Mouse (Mus musculus) olfactory bulb, adult 2 months (tissue): ENCODE data around the gene Caskin1. TPM values are rescaled to one million over a fixed set of nuclear protein-coding genes. Genes with fewer than 3 reads are reported as not detected.

Experiments
- H3K27ac ChIP-seq: fragments of 200-500 bp; 2 replicates; pipeline ENCODE4 v1.5.1; 2012; ENCODE audit warnings: low read depth, low read length; ENCODE audit not compliant: insufficient read depth
- H3K4me1 ChIP-seq: fragments of 200-500 bp; 2 replicates; pipeline ENCODE4 v1.6.1; 2012; ENCODE audit warnings: low read length; ENCODE audit not compliant: control insufficient read depth, insufficient read depth
- H3K4me3 ChIP-seq: fragments of 200-500 bp; 2 replicates; pipeline ENCODE4 v1.5.1; 2012; ENCODE audit warnings: mild to moderate bottlenecking, low read depth, low read length, moderate library complexity; ENCODE audit not compliant: insufficient read depth
- CTCF ChIP-seq: fragments of 200-500 bp; IDR thresholded peaks from 2 replicates; pipeline ENCODE4 v1.5.1; 2012; ENCODE audit warnings: low read depth, mild to moderate bottlenecking, low read length, moderate library complexity; ENCODE audit not compliant: insufficient read depth
- POLR2A ChIP-seq: fragments of 200-500 bp; IDR thresholded peaks from 2 replicates; pipeline ENCODE4 v1.6.1; 2012; ENCODE audit warnings: mild to moderate bottlenecking, low read depth, low read length, moderate library complexity; ENCODE audit not compliant: insufficient read depth
- WGBS: fragments of 180-500 bp; shearing (Covaris S2); methylation state at CpG from one replicate; pipeline ENCODE4 v1.1.7; 2018; 5-methylcytosine and 5-hydroxymethylcytosine counted together
- polyA plus RNA-seq: library from polyadenylated mRNA; stranded (reverse); fragments of >200 nt; gene quantifications from 2 replicates; pipeline ENCODE4 v1.2.4, GENCODE M21; 2012; ENCODE audit warnings: low replicate concordance; ENCODE audit not compliant: missing spikeins, insufficient read depth, insufficient read length

Gene Caskin1
- polyA plus RNA-seq, 1 experiment, result not detected

- peak overlapping the region; percentile 46 for H3K27ac ChIP-seq
Measured at GRCm38 (mm10) chr17:24485090-24485860, 3.1 kb upstream of the Caskin1 start.

DNA sequence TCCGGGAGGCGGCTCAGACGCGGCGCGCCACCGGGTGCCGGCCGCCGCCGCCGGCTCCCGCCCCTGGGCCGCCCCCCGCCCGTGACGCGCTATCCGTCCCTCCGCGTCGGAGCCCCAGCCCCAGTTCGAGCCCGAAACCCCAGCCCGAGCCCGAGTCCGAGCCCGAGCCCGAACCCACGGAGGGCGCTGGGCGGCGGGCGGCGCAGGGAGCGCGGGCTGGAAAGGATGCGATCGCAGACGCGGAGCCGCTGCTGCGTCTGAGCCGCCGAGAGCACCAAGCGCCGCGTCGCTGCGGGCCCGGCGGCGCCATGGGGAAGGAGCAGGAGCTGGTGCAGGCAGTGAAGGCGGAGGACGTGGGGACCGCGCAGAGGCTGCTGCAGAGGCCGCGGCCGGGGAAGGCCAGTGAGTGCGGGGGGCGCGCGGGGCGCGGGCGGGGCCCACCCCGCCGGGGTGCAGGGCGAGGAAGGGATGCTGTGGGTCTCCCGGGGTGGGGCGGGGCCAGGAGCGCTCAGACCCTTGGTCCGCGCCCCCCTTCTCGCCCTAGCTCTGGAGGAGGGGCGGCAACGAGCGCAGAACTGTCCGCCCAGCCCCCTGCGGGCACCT is 362 bp downstream of the Caskin1 start:
- peak overlapping the region; percentile 87 for H3K4me3 ChIP-seq
- H3K4me1 ChIP-seq, result peaks cover 26% of the 10 kb centered on the region
- TF ChIP-seq POLR2A (peak; percentile 37; the same call in 1 of the 2 replicates), CTCF (no peak)
- H3K27ac ChIP-seq, result peak overlapping the region; percentile 94
- under 1% methylated on average over 72 of the region's 81 CpGs for WGBS

More at GRCm38 (mm10) chr17:24485090-24485860, 3.1 kb upstream of the Caskin1 start:
- 39% methylated on average over 11 of the region's 11 CpGs for WGBS
- Histone ChIP-seq H3K4me1 (peaks cover 20% of the 10 kb centered on the region), H3K4me3 (no peak overlapping the region)
- TF ChIP-seq POLR2A (no peak), CTCF (no peak)

DNA sequence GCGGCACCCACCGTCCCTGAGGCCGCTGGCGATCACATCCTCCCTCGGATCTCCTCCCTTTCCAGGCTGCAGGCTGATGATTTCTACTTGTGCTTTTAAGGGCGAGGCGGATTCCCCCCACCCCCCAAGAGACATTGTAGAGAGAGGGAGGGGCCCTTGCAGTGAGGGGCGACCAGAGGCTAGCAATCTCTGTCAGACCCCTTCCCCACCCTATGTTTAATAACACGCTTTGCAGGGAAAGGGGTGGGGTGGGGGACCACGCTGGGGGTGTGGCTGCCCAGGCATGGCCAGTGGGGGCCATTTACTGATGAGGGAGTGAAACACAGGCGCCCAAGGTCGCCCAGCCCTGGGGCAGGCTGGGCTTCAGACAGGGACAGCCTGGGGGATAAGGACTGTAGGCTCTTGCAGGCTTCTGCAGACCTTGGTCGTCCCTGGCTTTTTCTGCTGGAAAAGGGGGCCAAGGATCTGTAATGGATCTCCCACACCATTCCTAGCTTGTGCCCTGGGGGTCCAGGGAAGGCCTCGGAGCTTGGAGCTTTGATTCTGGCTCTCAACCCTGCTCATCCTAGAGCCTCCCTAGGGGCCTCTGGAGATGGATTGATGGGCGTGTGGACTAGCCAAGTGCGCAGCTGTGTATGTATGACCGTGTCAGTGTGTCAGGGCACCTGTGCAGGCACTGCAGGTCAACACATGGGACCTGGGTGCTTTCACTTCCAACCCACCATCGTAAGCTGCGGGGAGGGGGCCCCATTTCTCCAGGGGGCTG is 1.0 kb downstream of the Caskin1 start:
- no peak; the same call in 1 of the 2 replicates for TF ChIP-seq POLR2A
- TF ChIP-seq CTCF, result no peak
- H3K4me3 ChIP-seq, result peak overlapping the region; percentile 87
- WGBS, result 16% methylated on average over 19 of the region's 19 CpGs
- peaks cover 26% of the 10 kb centered on the region for H3K4me1 ChIP-seq
- H3K27ac ChIP-seq, result peak overlapping the region; percentile 94

DNA sequence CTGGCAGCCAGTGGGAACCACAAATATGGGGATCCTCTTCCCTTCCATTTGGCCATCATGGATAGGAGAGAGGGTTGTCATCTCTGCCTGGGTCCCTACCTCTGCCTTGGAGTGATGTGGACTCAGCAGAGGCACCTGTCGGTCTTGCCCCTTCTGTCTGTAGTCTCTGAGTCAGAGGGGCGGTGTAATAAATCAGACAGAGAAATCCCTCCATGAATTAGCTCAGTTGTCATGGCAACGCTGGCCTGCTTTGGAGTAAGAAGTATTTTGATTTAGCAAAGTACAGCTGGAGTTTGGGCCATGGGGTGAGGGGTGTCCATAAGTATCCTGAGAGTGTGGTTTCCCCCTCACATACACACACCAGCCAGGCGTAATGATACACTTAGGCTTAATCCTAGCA is 2.0 kb downstream of the Caskin1 start:
- 31% methylated on average over 4 of the region's 4 CpGs for WGBS
- Histone ChIP-seq H3K27ac (peak overlapping the region; percentile 22), H3K4me3 (0 out of 2 replicates have a peak overlapping the region, but pooled peaks have one; percentile 87), H3K4me1 (peaks cover 28% of the 10 kb centered on the region)
- TF ChIP-seq CTCF (no peak), POLR2A (no peak)

DNA sequence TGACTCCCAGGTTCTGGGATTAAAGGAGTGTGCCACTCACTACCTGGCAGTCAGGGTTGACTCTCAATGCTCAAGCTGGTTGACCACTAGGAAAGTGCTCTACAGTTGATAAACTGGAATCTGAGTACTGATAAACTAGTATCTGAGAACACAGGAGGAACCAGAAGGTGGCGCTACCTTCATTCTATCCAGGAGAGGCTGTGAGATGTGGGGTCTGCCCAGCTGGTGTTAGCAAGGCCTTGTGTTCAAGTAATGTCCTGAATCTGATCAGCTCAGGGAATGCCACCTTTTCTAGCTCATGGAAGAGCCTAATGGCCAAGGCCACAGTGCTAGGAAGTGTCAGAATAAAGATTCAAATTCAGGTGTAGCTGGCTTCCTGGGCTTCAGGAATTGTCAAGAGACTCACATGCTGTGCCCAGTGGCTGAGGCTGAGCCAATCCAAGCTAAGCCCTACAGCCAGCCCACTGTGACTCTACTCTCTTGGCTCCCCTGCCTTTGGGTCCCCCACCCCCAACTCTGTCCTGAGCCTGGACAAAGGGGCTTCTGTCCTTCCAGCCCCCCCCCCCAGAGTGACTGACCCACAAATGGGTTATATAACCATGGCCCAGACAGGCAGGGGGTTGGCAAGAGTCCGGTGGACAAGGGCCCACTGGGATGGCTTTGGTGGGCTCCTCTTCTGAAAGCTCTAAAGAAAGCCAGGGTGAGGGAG is 6.4 kb downstream of the Caskin1 start:
- Histone ChIP-seq H3K27ac (peak overlapping the region; percentile 76), H3K4me1 (peaks cover 17% of the 10 kb centered on the region), H3K4me3 (no peak overlapping the region)
- TF ChIP-seq CTCF (no peak), POLR2A (no peak)
- WGBS, result 12% methylated on average over 2 of the region's 2 CpGs

DNA sequence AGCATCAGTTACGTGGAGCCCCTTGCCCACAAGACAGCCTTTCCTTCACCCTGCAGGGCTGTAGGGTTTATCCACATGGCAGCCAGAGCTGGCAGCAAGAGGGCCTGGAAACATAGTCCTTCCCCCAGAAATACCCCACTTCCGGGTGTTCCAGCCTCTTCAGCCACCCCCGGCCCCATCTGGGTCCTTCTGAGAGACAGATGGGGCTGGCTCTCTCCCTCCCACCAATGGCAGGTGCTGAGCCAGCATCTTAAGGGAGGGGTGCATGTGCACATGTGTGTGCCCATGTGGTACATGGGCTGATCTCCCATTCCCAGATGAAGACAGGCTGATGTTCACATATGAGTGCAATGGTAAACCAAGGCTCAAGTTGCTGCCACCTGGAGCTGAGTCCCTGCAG is 7.0 kb downstream of the Caskin1 start:
- WGBS, result 48% methylated on average over 3 of the region's 3 CpGs
- peak overlapping the region; percentile 76 for H3K27ac ChIP-seq
- H3K4me3 ChIP-seq, result no peak overlapping the region
- H3K4me1 ChIP-seq, result peaks cover 12% of the 10 kb centered on the region
- TF ChIP-seq CTCF (no peak), POLR2A (no peak)

DNA sequence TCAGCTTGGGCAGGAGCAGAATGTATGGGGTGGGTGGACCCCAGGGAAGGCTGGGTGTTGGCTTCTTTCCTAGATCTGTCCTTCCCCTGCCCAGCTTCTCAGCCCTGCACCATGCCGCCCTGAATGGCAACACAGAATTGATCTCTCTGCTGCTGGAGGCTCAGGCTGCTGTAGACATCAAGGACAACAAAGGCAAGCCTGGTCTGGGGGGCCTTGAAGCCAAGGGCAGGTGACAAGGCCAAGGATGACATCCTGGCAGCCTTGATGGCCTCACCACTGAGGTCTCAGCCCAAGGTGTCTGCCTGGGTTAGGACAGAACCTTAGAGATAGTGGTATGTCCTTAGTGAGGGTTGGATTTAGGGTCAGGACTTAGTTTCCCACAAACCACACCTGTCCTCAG is 7.6 kb downstream of the Caskin1 start:
- Histone ChIP-seq H3K27ac (0 out of 2 replicates have a peak overlapping the region, but pooled peaks have one; percentile 76), H3K4me3 (no peak overlapping the region), H3K4me1 (peaks cover 8% of the 10 kb centered on the region)
- 69% methylated on average over 1 of the region's 1 CpGs for WGBS
- no peak for TF ChIP-seq CTCF
- no peak for TF ChIP-seq POLR2A

GRCm38 (mm10) chr17:24502208-24502607 is 13.8 kb downstream of the Caskin1 start:
- Histone ChIP-seq H3K27ac (no peak overlapping the region), H3K4me3 (no peak overlapping the region), H3K4me1 (peaks cover 17% of the 10 kb centered on the region)
- TF ChIP-seq POLR2A (no peak), CTCF (no peak)
- WGBS, result 46% methylated on average over 11 of the region's 11 CpGs

DNA sequence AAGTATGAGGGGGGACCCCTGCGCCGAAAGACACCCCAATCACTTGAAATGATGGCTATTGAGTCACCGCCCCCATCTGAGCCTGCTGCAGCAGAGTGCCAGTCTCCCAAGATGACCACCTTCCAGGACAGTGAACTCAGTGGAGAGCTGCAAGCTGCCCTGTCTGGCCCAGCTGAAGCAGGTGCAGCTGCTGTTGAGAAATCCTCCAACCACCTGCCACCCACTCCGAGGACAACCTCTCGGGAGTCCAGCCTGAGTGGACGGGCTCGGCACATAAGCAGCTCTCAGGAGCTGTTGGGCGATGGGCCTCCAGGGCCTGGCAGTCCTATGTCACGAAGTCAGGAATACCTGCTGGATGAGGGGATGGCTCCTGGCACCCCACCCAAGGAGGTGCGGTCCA is 15.7 kb downstream of the Caskin1 start:
- 94% methylated on average over 10 of the region's 10 CpGs for WGBS
- Histone ChIP-seq H3K4me1 (peaks cover 25% of the 10 kb centered on the region), H3K4me3 (no peak overlapping the region), H3K27ac (no peak overlapping the region)
- TF ChIP-seq POLR2A (no peak), CTCF (no peak)
